Mouse (Mus musculus): ENCODE measurements around the gene Wtap. TPM values are rescaled to one million over a fixed set of nuclear protein-coding genes. Genes with fewer than 3 reads are reported as not detected.

Wtap gene
- polyA plus RNA-seq (2014; fragmentation: Illumina TruSeq; extraction: RNeasy Lipid Tissue Mini Kit (QIAGEN cat#74804); ENCODE audit: low read depth, low replicate concordance): 152 TPM

GRCm38 (mm10) chr17:12994069-12994468 is at the start of gene Wtap:
Gene Wtap (minus strand): TSS chr17:12994169.

GRCm38 (mm10) chr17:13006546-13006945 is 12.6 kb upstream of the Wtap start, which contains the start of gene Sod2:
Gene Sod2 (plus strand): TSS chr17:13006846.

GRCm38 (mm10) chr17:12960331-12960873 is 33.6 kb downstream of the Wtap start, which contains the start of gene Acat2:
Gene Acat2 (minus strand): TSS chr17:12960747.

GRCm38 (mm10) chr17:12940151-12940805 is 53.7 kb downstream of the Wtap start, which contains the start of gene Acat3:
Gene Acat3 (minus strand): TSS chr17:12940600.

Other genes starting within 250 kb of the Wtap start
- 26.9 TPM for gene Igf2r, start 224.5 kb downstream of the Wtap start, polyA plus RNA-seq (2014; fragmentation: Illumina TruSeq; extraction: RNeasy Lipid Tissue Mini Kit (QIAGEN cat#74804); ENCODE audit: low read depth, low replicate concordance)
- not detected for gene Mas1, start 126.0 kb downstream of the Wtap start, polyA plus RNA-seq (2014; fragmentation: Illumina TruSeq; extraction: RNeasy Lipid Tissue Mini Kit (QIAGEN cat#74804); ENCODE audit: low read depth, low replicate concordance)
- not detected for gene Mrgprh, start 118.1 kb downstream of the Wtap start, polyA plus RNA-seq (2014; fragmentation: Illumina TruSeq; extraction: RNeasy Lipid Tissue Mini Kit (QIAGEN cat#74804); ENCODE audit: low read depth, low replicate concordance)
- not detected for gene Pnldc1, start 83.9 kb downstream of the Wtap start, polyA plus RNA-seq (2014; fragmentation: Illumina TruSeq; extraction: RNeasy Lipid Tissue Mini Kit (QIAGEN cat#74804); ENCODE audit: low read depth, low replicate concordance)
- 528 TPM for gene Tcp1, start 78.5 kb downstream of the Wtap start, polyA plus RNA-seq (2014; fragmentation: Illumina TruSeq; extraction: RNeasy Lipid Tissue Mini Kit (QIAGEN cat#74804); ENCODE audit: low read depth, low replicate concordance)
- 108 TPM for gene Mrpl18, start 77.8 kb downstream of the Wtap start, polyA plus RNA-seq (2014; fragmentation: Illumina TruSeq; extraction: RNeasy Lipid Tissue Mini Kit (QIAGEN cat#74804); ENCODE audit: low read depth, low replicate concordance)
- 1.2 TPM for gene Acat3, start 53.6 kb downstream of the Wtap start, polyA plus RNA-seq (2014; fragmentation: Illumina TruSeq; extraction: RNeasy Lipid Tissue Mini Kit (QIAGEN cat#74804); ENCODE audit: low read depth, low replicate concordance)
- gene Acat2, start 33.4 kb downstream of the Wtap start, polyA plus RNA-seq (2014; fragmentation: Illumina TruSeq; extraction: RNeasy Lipid Tissue Mini Kit (QIAGEN cat#74804); ENCODE audit: low read depth, low replicate concordance): 53.4 TPM
- gene Sod2, start 12.7 kb upstream of the Wtap start, polyA plus RNA-seq (2014; fragmentation: Illumina TruSeq; extraction: RNeasy Lipid Tissue Mini Kit (QIAGEN cat#74804); ENCODE audit: low read depth, low replicate concordance): 161 TPM
- not detected for gene Gpr31b, start 58.1 kb upstream of the Wtap start, polyA plus RNA-seq (2014; fragmentation: Illumina TruSeq; extraction: RNeasy Lipid Tissue Mini Kit (QIAGEN cat#74804); ENCODE audit: low read depth, low replicate concordance)
- 0.82 TPM for gene Tcp10b, start 66.9 kb upstream of the Wtap start, polyA plus RNA-seq (2014; fragmentation: Illumina TruSeq; extraction: RNeasy Lipid Tissue Mini Kit (QIAGEN cat#74804); ENCODE audit: low read depth, low replicate concordance)
- not detected for gene Unc93a, start 137.6 kb upstream of the Wtap start, polyA plus RNA-seq (2014; fragmentation: Illumina TruSeq; extraction: RNeasy Lipid Tissue Mini Kit (QIAGEN cat#74804); ENCODE audit: low read depth, low replicate concordance)
- gene Smok2a, start 227.0 kb upstream of the Wtap start, polyA plus RNA-seq (2014; fragmentation: Illumina TruSeq; extraction: RNeasy Lipid Tissue Mini Kit (QIAGEN cat#74804); ENCODE audit: low read depth, low replicate concordance): not detected
- not detected for gene Smok2b, start 236.1 kb upstream of the Wtap start, polyA plus RNA-seq (2014; fragmentation: Illumina TruSeq; extraction: RNeasy Lipid Tissue Mini Kit (QIAGEN cat#74804); ENCODE audit: low read depth, low replicate concordance)